Mouse (Mus musculus) liver, embryonic 15.5 days (tissue): ENCODE data around the gene Tirap. TPM values are rescaled to one million over a fixed set of nuclear protein-coding genes. Genes with fewer than 3 reads are reported as not detected.
A peak's percentile ranks its signal among the peaks of the same experiment; 100 is the strongest.

Experiments
- ATAC-seq: fragments of 200-750 bp; cut with Nextera tagmentation; 2 replicates; pipeline ENCODE4 v1.8.0; 2017; ENCODE audit warnings: moderate number of reproducible peaks, mild to moderate bottlenecking, moderate library complexity; ENCODE audit not compliant: insufficient read depth
- H3K27ac ChIP-seq: fragments of 300-500 bp; sonication (generic); replicated peaks from 2 replicates; pipeline ENCODE4 v1.5.1; 2015; ENCODE audit warnings: mild to moderate bottlenecking, inconsistent platforms
- H3K27me3 ChIP-seq: fragments of 300-500 bp; sonication (generic); 2 replicates; pipeline ENCODE4 v1.6.1; 2015; ENCODE audit warnings: mild to moderate bottlenecking, inconsistent platforms
- H3K36me3 ChIP-seq: fragments of 300-500 bp; sonication (generic); replicated peaks from 2 replicates; pipeline ENCODE4 v1.6.1; 2015; ENCODE audit warnings: moderate library complexity, mild to moderate bottlenecking, inconsistent platforms
- H3K4me1 ChIP-seq: fragments of 300-500 bp; sonication (generic); replicated peaks from 2 replicates; pipeline ENCODE4 v1.6.1; 2015; ENCODE audit warnings: inconsistent platforms
- H3K4me2 ChIP-seq: fragments of 300-500 bp; sonication (generic); 2 replicates; pipeline ENCODE4 v1.6.1; 2015; ENCODE audit warnings: moderate library complexity, mild to moderate bottlenecking, inconsistent platforms
- H3K4me3 ChIP-seq: fragments of 300-500 bp; sonication (generic); replicated peaks from 2 replicates; pipeline ENCODE4 v1.5.1; 2015; ENCODE audit warnings: mild to moderate bottlenecking, inconsistent platforms
- H3K9ac ChIP-seq: fragments of 300-500 bp; sonication (generic); 2 replicates; pipeline ENCODE4 v1.6.1; 2015; ENCODE audit warnings: moderate library complexity, mild to moderate bottlenecking, inconsistent platforms
- H3K9me3 ChIP-seq: fragments of 300-500 bp; sonication (generic); replicated peaks from 2 replicates; pipeline ENCODE4 v1.6.1; 2016; ENCODE audit warnings: inconsistent platforms
- WGBS: fragments of 180-500 bp; shearing (Covaris S2); methylation state at CpG from one replicate; pipeline ENCODE4 v1.1.7; 2015; ENCODE audit warnings: mixed read lengths; ENCODE audit not compliant: insufficient replicate concordance; 5-methylcytosine and 5-hydroxymethylcytosine counted together
- polyA plus RNA-seq: library from polyadenylated mRNA; unstranded; fragments of >200 nt; fragmentation: Nextera tagmentation; extraction: Ambion mirVana; gene quantifications from 2 replicates; pipeline ENCODE4 v1.2.1, GENCODE M21; 2015

The Tirap gene
- polyA plus RNA-seq = 9.0 and 9.1 TPM in 2 replicates

- H3K27me3 ChIP-seq = no peaks in the 10 kb centered on the region
- peaks cover 6% of the 10 kb centered on the region for H3K36me3 ChIP-seq
- peak within 1 kb of the TSS; percentile 74 for H3K27ac ChIP-seq
- peak within 1 kb of the TSS; percentile 73 for H3K9ac ChIP-seq
- ATAC-seq = peak; percentile 88
- peak within 1 kb of the TSS; percentile 91 for H3K4me2 ChIP-seq
- H3K9me3 ChIP-seq = no peaks in the 10 kb centered on the region
- H3K4me3 ChIP-seq = peak within 1 kb of the TSS; percentile 73
- peaks cover 45% of the 10 kb centered on the region for H3K4me1 ChIP-seq
- WGBS = under 1% methylated on average over 44 of the region's 44 CpGs
Measured at GRCm38 (mm10) chr9:35199772-35200471, at the start of gene Tirap, which contains the start of gene Srpr. Gene Tirap (minus strand): TSS chr9:35200291. Gene Srpr (plus strand): TSS chr9:35200175.

GRCm38 (mm10) chr9:35249476-35249875 lies 49.4 kb upstream of the Tirap start:
- H3K4me3 ChIP-seq = no peak overlapping the region
- no peak for ATAC-seq

GRCm38 (mm10) chr9:35247405-35247804 lies 47.3 kb upstream of the Tirap start:
- WGBS = 85% methylated on average over 2 of the region's 2 CpGs
- Histone ChIP-seq H3K9ac (no peak overlapping the region), H3K4me2 (no peak overlapping the region), H3K27ac (no peak overlapping the region), H3K4me1 (no peaks in the 10 kb centered on the region), H3K36me3 (no peaks in the 10 kb centered on the region), H3K27me3 (no peaks in the 10 kb centered on the region), H3K4me3 (no peak overlapping the region), H3K9me3 (no peaks in the 10 kb centered on the region)
- no peak for ATAC-seq

More at GRCm38 (mm10) chr9:35249476-35249875, 49.4 kb upstream of the Tirap start:
- Histone ChIP-seq H3K36me3 (no peaks in the 10 kb centered on the region), H3K27me3 (no peaks in the 10 kb centered on the region), H3K9ac (no peak overlapping the region), H3K27ac (no peak overlapping the region), H3K9me3 (no peaks in the 10 kb centered on the region), H3K4me1 (no peaks in the 10 kb centered on the region), H3K4me2 (no peak overlapping the region)

GRCm38 (mm10) chr9:35239734-35240133 lies 39.6 kb upstream of the Tirap start:
- no peak for ATAC-seq
- 76% methylated on average over 1 of the region's 1 CpGs for WGBS

GRCm38 (mm10) chr9:35238915-35239571 lies 39.0 kb upstream of the Tirap start:
- H3K9ac ChIP-seq = no peak overlapping the region
- ATAC-seq = no peak
- H3K27me3 ChIP-seq = no peaks in the 10 kb centered on the region

More at GRCm38 (mm10) chr9:35239734-35240133, 39.6 kb upstream of the Tirap start:
- 0 out of 2 replicates have a peak, but pooled peaks cover 3% of the 10 kb centered on the region for H3K36me3 ChIP-seq
- H3K4me2 ChIP-seq = no peak overlapping the region
- no peaks in the 10 kb centered on the region for H3K4me1 ChIP-seq
- H3K9ac ChIP-seq = no peak overlapping the region
- no peak overlapping the region for H3K27ac ChIP-seq
- H3K27me3 ChIP-seq = no peaks in the 10 kb centered on the region
- no peaks in the 10 kb centered on the region for H3K9me3 ChIP-seq
- no peak overlapping the region for H3K4me3 ChIP-seq

GRCm38 (mm10) chr9:35238371-35238770 lies 38.3 kb upstream of the Tirap start:
- Histone ChIP-seq H3K36me3 (peaks cover 9% of the 10 kb centered on the region), H3K4me2 (no peak overlapping the region), H3K9ac (no peak overlapping the region), H3K27me3 (no peaks in the 10 kb centered on the region), H3K4me1 (no peaks in the 10 kb centered on the region), H3K9me3 (no peaks in the 10 kb centered on the region), H3K27ac (no peak overlapping the region), H3K4me3 (no peak overlapping the region)
- WGBS = 72% methylated on average over 1 of the region's 1 CpGs
- ATAC-seq = no peak

More at GRCm38 (mm10) chr9:35238915-35239571, 39.0 kb upstream of the Tirap start:
- Histone ChIP-seq H3K4me2 (no peak overlapping the region), H3K4me3 (no peak overlapping the region), H3K9me3 (no peaks in the 10 kb centered on the region), H3K27ac (no peak overlapping the region), H3K4me1 (no peaks in the 10 kb centered on the region), H3K36me3 (peaks cover 6% of the 10 kb centered on the region)
- 63% methylated on average over 6 of the region's 6 CpGs for WGBS

- Histone ChIP-seq H3K27me3 (no peaks in the 10 kb centered on the region), H3K27ac (no peak overlapping the region), H3K9ac (no peak overlapping the region), H3K4me2 (no peak overlapping the region), H3K4me1 (no peaks in the 10 kb centered on the region), H3K4me3 (no peak overlapping the region), H3K36me3 (peaks cover 14% of the 10 kb centered on the region), H3K9me3 (no peaks in the 10 kb centered on the region)
- 69% methylated on average over 3 of the region's 3 CpGs for WGBS
- no peak for ATAC-seq
Measured at GRCm38 (mm10) chr9:35235996-35236395, 35.9 kb upstream of the Tirap start.

GRCm38 (mm10) chr9:35228671-35229070 lies 28.6 kb upstream of the Tirap start:
- H3K27me3 ChIP-seq = no peaks in the 10 kb centered on the region
- no peak for ATAC-seq
- no peak overlapping the region for H3K27ac ChIP-seq
- 78% methylated on average over 3 of the region's 3 CpGs for WGBS
- H3K4me2 ChIP-seq = no peak overlapping the region
- H3K36me3 ChIP-seq = peaks cover 22% of the 10 kb centered on the region; the same call in 1 of the 2 replicates
- H3K9ac ChIP-seq = no peak overlapping the region
- no peak overlapping the region for H3K4me3 ChIP-seq
- H3K4me1 ChIP-seq = no peaks in the 10 kb centered on the region
- no peaks in the 10 kb centered on the region for H3K9me3 ChIP-seq

- no peaks in the 10 kb centered on the region for H3K27me3 ChIP-seq
- ATAC-seq = no peak
- no peak overlapping the region for H3K27ac ChIP-seq
- no peak overlapping the region for H3K4me3 ChIP-seq
- WGBS = 87% methylated on average over 3 of the region's 3 CpGs
- H3K4me2 ChIP-seq = no peak overlapping the region
- no peaks in the 10 kb centered on the region for H3K9me3 ChIP-seq
- H3K9ac ChIP-seq = no peak overlapping the region
- peaks cover 46% of the 10 kb centered on the region for H3K36me3 ChIP-seq
- no peaks in the 10 kb centered on the region for H3K4me1 ChIP-seq
Measured at GRCm38 (mm10) chr9:35223466-35223865, 23.4 kb upstream of the Tirap start.

GRCm38 (mm10) chr9:35217963-35218362 lies 17.9 kb upstream of the Tirap start:
- H3K9ac ChIP-seq = no peak overlapping the region
- no peaks in the 10 kb centered on the region for H3K27me3 ChIP-seq
- WGBS = 57% methylated on average over 1 of the region's 1 CpGs
- H3K9me3 ChIP-seq = no peaks in the 10 kb centered on the region
- H3K4me1 ChIP-seq = no peaks in the 10 kb centered on the region
- no peak for ATAC-seq
- H3K4me2 ChIP-seq = no peak overlapping the region
- H3K36me3 ChIP-seq = peaks cover 76% of the 10 kb centered on the region
- H3K27ac ChIP-seq = no peak overlapping the region
- H3K4me3 ChIP-seq = no peak overlapping the region
